Mouse (Mus musculus): ENCODE results near the gene Prkar2b.

GRCm38 (mm10) chr12:31967536-31967935 is 93.6 kb downstream of the Prkar2b start:
- TF ChIP-seq CTCF (IDR thresholded peaks at IDR 0.05; ENCODE audit: low read depth, low read length) (no peak), POLR2A (IDR thresholded peaks at IDR 0.05; ENCODE audit: borderline replicate concordance, low read depth, low read length) (no peak)
